Mouse (Mus musculus) urinary bladder, adult 18-20 months (tissue): Measurements from ENCODE around the gene Ttc24.

Experiments
- DNase-seq, 2 experiments: peaks; one replicate each; pipeline ENCODE4 v3.0.0; 2022; ENCODE audit warnings: low spot score in 2 of 2, mixed read lengths in 2 of 2

The Ttc24 gene

GRCm38 (mm10) chr3:88022322-88023191, 55.5 kb downstream of the Ttc24 start:
- DNase-seq, result peak; percentile 85 to 90
